Mouse (Mus musculus) stomach, embryonic 16.5 days (tissue): Measurements from ENCODE around the gene Smarcc2. TPM values are rescaled to one million over a fixed set of nuclear protein-coding genes. Genes with fewer than 3 reads are reported as not detected.

Experiments used
- ATAC-seq: fragments of 200-750 bp; cut with Nextera tagmentation; 2 replicates; pipeline ENCODE4 v1.8.0; 2017; ENCODE audit warnings: moderate number of reproducible peaks, moderate TSS enrichment; ENCODE audit not compliant: insufficient read depth, low FRiP score
- H3K27ac ChIP-seq: fragments of 300-500 bp; sonication (generic); 2 replicates; pipeline ENCODE4 v1.5.1; 2014; ENCODE audit warnings: low read length
- H3K27me3 ChIP-seq: fragments of 300-500 bp; sonication (generic); 2 replicates; pipeline ENCODE4 v1.6.1; 2014; ENCODE audit warnings: low read length, control low read depth, mixed read lengths; ENCODE audit not compliant: control insufficient read depth, insufficient read depth
- H3K36me3 ChIP-seq: fragments of 300-500 bp; sonication (generic); 2 replicates; pipeline ENCODE4 v1.6.1; 2014; ENCODE audit warnings: low read length; ENCODE audit not compliant: control insufficient read depth, insufficient read depth
- H3K4me1 ChIP-seq: fragments of 300-500 bp; sonication (generic); 2 replicates; pipeline ENCODE4 v1.6.1; 2014; ENCODE audit warnings: low read length, control low read depth, mixed read lengths; ENCODE audit not compliant: control insufficient read depth, insufficient read depth
- H3K4me2 ChIP-seq: fragments of 300-500 bp; sonication (generic); 2 replicates; pipeline ENCODE4 v1.6.1; 2014; ENCODE audit warnings: low read depth, low read length, mixed read lengths
- H3K4me3 ChIP-seq: fragments of 300-500 bp; sonication (generic); replicated peaks from 2 replicates; pipeline ENCODE4 v1.5.1; 2014; ENCODE audit warnings: mild to moderate bottlenecking, low read length
- H3K9ac ChIP-seq: fragments of 300-500 bp; sonication (generic); 2 replicates; pipeline ENCODE4 v1.6.1; 2014; ENCODE audit warnings: low read length
- H3K9me3 ChIP-seq: fragments of 300-500 bp; sonication (generic); replicated peaks from 2 replicates; pipeline ENCODE4 v1.6.1; 2016; ENCODE audit warnings: low read length, control low read depth; ENCODE audit not compliant: control insufficient read depth
- WGBS: fragments of 180-500 bp; shearing (Covaris S2); extraction: QIAGEN DNeasy Blood & Tissue Kit; methylation state at CpG from one replicate; pipeline ENCODE4 v1.1.7; 2014; 5-methylcytosine and 5-hydroxymethylcytosine counted together
- polyA plus RNA-seq: library from polyadenylated mRNA; unstranded; fragments of >200 nt; fragmentation: Nextera tagmentation; extraction: Ambion mirVana; gene quantifications from 2 replicates; pipeline ENCODE4 v1.2.1, GENCODE M21; 2015

Gene Smarcc2
- polyA plus RNA-seq, 1 experiment from 2014 or later = 62.4 TPM

GRCm38 (mm10) chr10:128510301-128510700 is 51.3 kb downstream of the Smarcc2 start:
- Histone ChIP-seq H3K4me2 (no peak overlapping the region), H3K9ac (no peak overlapping the region), H3K36me3 (no peaks in the 10 kb centered on the region), H3K4me3 (no peak overlapping the region), H3K27me3 (no peaks in the 10 kb centered on the region), H3K9me3 (no peaks in the 10 kb centered on the region), H3K27ac (no peak overlapping the region), H3K4me1 (no peaks in the 10 kb centered on the region)
- no peak for ATAC-seq
- 87% methylated on average over 11 of the region's 11 CpGs for WGBS

DNA sequence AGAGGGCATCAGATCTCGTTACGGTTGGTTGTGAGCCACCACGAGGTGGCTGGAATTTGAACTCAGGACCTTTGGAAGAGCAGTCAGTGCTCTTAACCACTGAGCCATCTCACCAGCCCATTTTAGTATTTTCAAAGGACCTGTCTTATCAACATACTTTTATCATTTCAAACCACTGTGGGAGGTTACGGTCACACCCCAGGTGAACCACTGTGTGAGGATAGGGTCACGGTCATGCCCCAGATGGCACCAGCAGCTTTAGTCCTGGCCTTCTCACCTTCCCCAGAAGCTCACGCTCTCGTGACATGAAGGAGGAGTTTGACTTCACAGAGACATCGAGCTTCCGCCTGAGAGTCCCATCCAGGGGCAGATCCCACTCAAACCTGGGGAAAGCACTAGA is 52.1 kb downstream of the Smarcc2 start:
- WGBS = 85% methylated on average over 9 of the region's 9 CpGs
- no peak for ATAC-seq
- Histone ChIP-seq H3K27ac (no peak overlapping the region), H3K4me2 (no peak overlapping the region), H3K9ac (no peak overlapping the region), H3K27me3 (no peaks in the 10 kb centered on the region), H3K9me3 (no peaks in the 10 kb centered on the region), H3K4me1 (no peaks in the 10 kb centered on the region), H3K36me3 (no peaks in the 10 kb centered on the region), H3K4me3 (no peak overlapping the region)

DNA sequence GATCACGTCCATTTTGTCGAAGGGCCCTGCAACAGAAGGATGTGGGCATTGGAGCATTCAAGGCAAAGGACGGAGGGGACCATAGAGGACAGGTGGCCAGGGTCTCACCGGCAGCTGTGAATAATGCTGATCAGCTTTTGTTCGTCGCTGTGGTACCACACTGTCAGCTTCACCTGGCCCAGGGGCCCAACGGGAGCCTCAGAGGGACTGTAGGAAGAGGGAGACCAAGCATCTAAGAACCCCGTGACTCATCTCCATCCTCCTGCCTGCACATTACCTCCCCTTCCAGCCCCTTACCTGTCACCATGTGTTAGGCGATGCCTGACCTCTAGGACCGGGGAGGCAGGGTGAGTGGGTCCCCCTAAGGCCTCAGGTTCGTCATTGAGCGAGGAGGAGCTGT is 52.7 kb downstream of the Smarcc2 start:
- ATAC-seq = no peak
- H3K9me3 ChIP-seq = no peaks in the 10 kb centered on the region
- WGBS = 83% methylated on average over 12 of the region's 12 CpGs
- H3K9ac ChIP-seq = no peak overlapping the region
- H3K4me1 ChIP-seq = no peaks in the 10 kb centered on the region
- no peak overlapping the region for H3K27ac ChIP-seq
- no peaks in the 10 kb centered on the region for H3K36me3 ChIP-seq
- H3K27me3 ChIP-seq = no peaks in the 10 kb centered on the region
- H3K4me3 ChIP-seq = no peak overlapping the region
- H3K4me2 ChIP-seq = no peak overlapping the region

GRCm38 (mm10) chr10:128515044-128515443 is 56.0 kb downstream of the Smarcc2 start:
- H3K9ac ChIP-seq = no peak overlapping the region
- no peak for ATAC-seq
- 77% methylated on average over 4 of the region's 4 CpGs for WGBS

GRCm38 (mm10) chr10:128516029-128516428 is 57.0 kb downstream of the Smarcc2 start:
- no peak overlapping the region for H3K27ac ChIP-seq
- H3K4me1 ChIP-seq = no peaks in the 10 kb centered on the region
- peak overlapping the region; percentile 31; the same call in 1 of the 2 replicates for H3K9ac ChIP-seq
- peaks cover 11% of the 10 kb centered on the region; the same call in 1 of the 2 replicates for H3K36me3 ChIP-seq
- no peak overlapping the region for H3K4me3 ChIP-seq
- ATAC-seq = no peak
- WGBS = 42% methylated on average over 20 of the region's 20 CpGs
- no peaks in the 10 kb centered on the region for H3K9me3 ChIP-seq
- no peaks in the 10 kb centered on the region for H3K27me3 ChIP-seq
- H3K4me2 ChIP-seq = peak overlapping the region; percentile 36

More at GRCm38 (mm10) chr10:128515044-128515443, 56.0 kb downstream of the Smarcc2 start:
- H3K36me3 ChIP-seq = peaks cover 6% of the 10 kb centered on the region; the same call in 1 of the 2 replicates
- no peak overlapping the region for H3K4me3 ChIP-seq
- H3K27me3 ChIP-seq = no peaks in the 10 kb centered on the region
- no peak overlapping the region for H3K27ac ChIP-seq
- H3K4me1 ChIP-seq = no peaks in the 10 kb centered on the region
- no peaks in the 10 kb centered on the region for H3K9me3 ChIP-seq
- no peak overlapping the region for H3K4me2 ChIP-seq

- Histone ChIP-seq H3K4me3 (no peak overlapping the region), H3K27me3 (no peaks in the 10 kb centered on the region), H3K9ac (no peak overlapping the region), H3K9me3 (no peaks in the 10 kb centered on the region), H3K36me3 (peaks cover 11% of the 10 kb centered on the region; the same call in 1 of the 2 replicates), H3K27ac (no peak overlapping the region), H3K4me2 (no peak overlapping the region), H3K4me1 (no peaks in the 10 kb centered on the region)
- no peak for ATAC-seq
- 40% methylated on average over 6 of the region's 6 CpGs for WGBS
These were observed 57.6 kb downstream of the Smarcc2 start for GRCm38 (mm10) chr10:128516677-128517076.

DNA sequence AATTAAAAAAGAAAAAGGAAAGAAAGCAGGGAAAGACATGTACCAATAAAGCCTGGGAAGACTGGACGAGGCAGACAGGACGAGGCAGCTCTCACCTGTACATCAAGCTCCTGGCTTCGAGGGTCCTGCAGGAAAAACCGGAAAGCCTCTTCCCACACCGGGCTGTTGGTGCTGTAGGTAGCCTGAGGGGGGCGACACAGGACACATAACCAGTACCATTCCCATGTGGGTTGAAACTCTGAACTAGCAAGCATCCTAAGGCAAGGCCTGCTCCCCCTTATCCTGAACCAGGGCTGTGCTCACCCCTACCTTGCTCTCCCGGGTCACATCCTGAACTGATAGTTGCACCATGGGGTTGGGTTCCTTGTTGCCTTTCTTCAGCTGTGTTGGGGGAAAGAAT is 59.8 kb downstream of the Smarcc2 start:
- H3K9me3 ChIP-seq = no peaks in the 10 kb centered on the region
- no peak overlapping the region for H3K27ac ChIP-seq
- no peaks in the 10 kb centered on the region for H3K27me3 ChIP-seq
- no peak overlapping the region for H3K9ac ChIP-seq
- no peak overlapping the region for H3K4me3 ChIP-seq
- H3K4me2 ChIP-seq = no peak overlapping the region
- 71% methylated on average over 7 of the region's 7 CpGs for WGBS
- ATAC-seq = no peak
- peaks cover 1% of the 10 kb centered on the region; the same call in 1 of the 2 replicates for H3K4me1 ChIP-seq
- H3K36me3 ChIP-seq = peaks cover 11% of the 10 kb centered on the region; the same call in 1 of the 2 replicates

DNA sequence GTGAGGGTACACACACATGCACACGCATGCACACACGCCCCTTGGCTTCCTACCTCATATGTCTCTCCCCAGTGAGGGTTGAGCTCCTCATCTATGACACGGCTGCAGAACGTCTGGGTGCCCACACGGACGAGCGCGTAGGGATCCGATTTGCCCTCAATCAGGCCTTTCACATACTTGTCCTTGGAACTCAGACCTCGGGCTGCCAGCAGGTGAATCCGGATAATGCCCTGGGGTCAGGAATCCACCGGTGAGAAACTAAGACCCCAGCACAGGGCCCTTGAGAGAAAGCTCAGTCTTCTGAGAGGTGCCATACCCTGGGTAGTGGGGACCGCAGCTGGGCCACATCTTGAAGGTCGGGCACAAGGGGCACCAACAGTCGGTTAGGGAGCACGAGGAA is 61.5 kb downstream of the Smarcc2 start:
- Histone ChIP-seq H3K36me3 (peaks cover 11% of the 10 kb centered on the region; the same call in 1 of the 2 replicates), H3K27ac (no peak overlapping the region), H3K9ac (no peak overlapping the region), H3K4me2 (no peak overlapping the region), H3K4me3 (no peak overlapping the region), H3K4me1 (peaks cover 10% of the 10 kb centered on the region), H3K27me3 (no peaks in the 10 kb centered on the region), H3K9me3 (no peaks in the 10 kb centered on the region)
- WGBS = 88% methylated on average over 16 of the region's 16 CpGs
- ATAC-seq = no peak

DNA sequence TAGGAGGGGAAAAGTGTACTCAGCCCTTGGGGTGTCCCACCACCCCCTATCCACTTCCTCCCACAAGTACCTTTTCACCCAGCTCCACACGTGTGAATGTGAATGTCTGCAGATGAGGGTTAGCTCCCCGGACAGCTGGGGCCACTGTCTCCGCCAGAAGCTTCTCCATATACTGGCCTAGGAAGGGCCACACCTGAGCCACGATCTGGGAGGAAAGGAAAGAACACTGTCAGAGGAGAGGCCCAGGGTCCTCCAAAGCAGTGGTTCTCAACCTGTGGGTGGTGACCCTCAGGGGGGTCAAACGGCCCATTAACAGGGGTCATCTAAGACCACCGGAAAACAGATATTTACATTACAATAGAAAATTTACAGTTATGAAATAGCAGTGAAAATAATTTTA is 63.3 kb downstream of the Smarcc2 start:
- peaks cover 11% of the 10 kb centered on the region; the same call in 1 of the 2 replicates for H3K36me3 ChIP-seq
- 75% methylated on average over 6 of the region's 6 CpGs for WGBS

More for the DNA sequence above, 63.3 kb downstream of the Smarcc2 start:
- Histone ChIP-seq H3K4me2 (no peak overlapping the region), H3K9me3 (no peaks in the 10 kb centered on the region), H3K4me3 (no peak overlapping the region), H3K4me1 (peaks cover 15% of the 10 kb centered on the region), H3K9ac (no peak overlapping the region), H3K27me3 (no peaks in the 10 kb centered on the region), H3K27ac (no peak overlapping the region)
- ATAC-seq = no peak
